Mouse (Mus musculus): Measurements from ENCODE around the gene Ltbr.
A peak's percentile ranks its signal among the peaks of the same experiment; 100 is the strongest.

DNA sequence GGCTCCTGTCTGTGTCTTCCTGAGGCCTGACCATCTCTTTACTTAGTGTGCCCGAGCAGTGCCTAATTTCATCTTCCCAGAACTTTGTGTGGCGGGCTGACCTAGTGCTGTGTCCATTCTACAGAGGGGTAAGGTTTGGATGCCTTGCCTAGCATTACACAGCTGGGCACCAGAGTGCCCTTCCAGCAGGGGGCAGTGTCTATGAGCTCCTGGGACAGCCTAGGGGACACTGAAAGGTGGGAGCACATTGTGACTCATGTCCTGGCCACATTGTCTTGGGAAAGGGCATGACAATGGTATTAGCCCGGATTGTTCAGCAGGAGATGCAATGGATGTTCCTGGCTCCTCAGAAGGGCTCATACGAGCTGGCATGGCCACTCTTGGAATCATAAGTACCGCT lies 14.6 kb upstream of the Ltbr start:
- TF ChIP-seq CTCF (IDR thresholded peaks at IDR 0.05; ENCODE audit: extremely low read depth, insufficient read depth, low read length) (peak; percentile 25), POLR2A (IDR thresholded peaks at IDR 0.05; ENCODE audit: extremely low read depth, insufficient read depth, low read length) (no peak)

Measured in cortical plate, adult 2 months (tissue).